Mouse (Mus musculus): ENCODE measurements around the gene Sbpl. TPM values are rescaled to one million over a fixed set of nuclear protein-coding genes. Genes with fewer than 3 reads are reported as not detected.

Gene Sbpl
- polyA plus RNA-seq (2015; fragmentation: Nextera tagmentation; extraction: Ambion mirVana): not detected in 2 replicates

- Histone ChIP-seq H3K4me2 (no peak within 1 kb of the TSS), H3K4me3 (replicated peaks) (no peak within 1 kb of the TSS), H3K4me1 (no peaks in the 10 kb centered on the region), H3K36me3 (no peaks in the 10 kb centered on the region), H3K9ac (no peak within 1 kb of the TSS), H3K27me3 (no peaks in the 10 kb centered on the region), H3K9me3 (replicated peaks) (no peaks in the 10 kb centered on the region), H3K27ac (no peak within 1 kb of the TSS)
- 85% methylated on average over 5 of the region's 5 CpGs for WGBS
- no peak for ATAC-seq (replicated peaks; ENCODE audit: low FRiP score)
Observed at GRCm38 (mm10) chr17:23955174-23955573, at the start of gene Sbpl. Gene Sbpl, minus strand, starts transcription at chr17:23955274.

DNA sequence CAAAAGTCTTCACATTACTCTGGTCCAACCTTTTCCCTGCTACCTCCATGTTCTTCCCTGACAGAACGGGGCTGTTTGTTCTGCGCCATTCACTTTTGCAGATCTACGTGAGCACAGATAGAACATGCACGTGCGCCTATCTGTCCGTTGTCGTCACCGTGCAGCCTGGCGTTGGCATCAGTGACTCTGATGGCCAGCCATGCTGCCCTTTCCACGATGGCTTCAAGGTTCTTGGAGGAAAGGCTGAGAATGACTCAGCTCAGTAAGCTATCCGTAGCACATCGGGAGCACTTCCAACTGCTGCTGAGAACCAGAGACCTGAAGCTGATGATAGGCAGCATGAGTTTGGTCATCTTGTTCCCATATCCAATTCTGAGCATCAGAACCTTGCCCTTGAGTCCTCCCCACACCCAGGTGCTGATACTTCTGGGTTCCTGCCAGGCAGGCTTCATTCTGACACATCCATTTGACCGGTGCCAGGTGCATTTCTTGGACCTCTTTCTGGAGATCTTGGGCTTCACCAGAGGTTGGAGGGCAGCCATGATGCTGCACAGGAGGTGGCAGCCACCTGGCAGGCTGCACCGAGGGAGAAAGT is 49.1 kb upstream of the Sbpl start:
- H3K4me1 ChIP-seq: no peaks in the 10 kb centered on the region
- no peak overlapping the region for H3K4me3 ChIP-seq (replicated peaks)
- no peak overlapping the region for H3K9ac ChIP-seq
- WGBS: 92% methylated on average over 14 of the region's 14 CpGs
- no peak overlapping the region for H3K4me2 ChIP-seq
- no peak for ATAC-seq (replicated peaks; ENCODE audit: low FRiP score)
- no peaks in the 10 kb centered on the region for H3K36me3 ChIP-seq
- no peaks in the 10 kb centered on the region for H3K9me3 ChIP-seq (replicated peaks)
- no peaks in the 10 kb centered on the region; the same call in 1 of the 2 replicates for H3K27me3 ChIP-seq
- no peak overlapping the region for H3K27ac ChIP-seq

DNA sequence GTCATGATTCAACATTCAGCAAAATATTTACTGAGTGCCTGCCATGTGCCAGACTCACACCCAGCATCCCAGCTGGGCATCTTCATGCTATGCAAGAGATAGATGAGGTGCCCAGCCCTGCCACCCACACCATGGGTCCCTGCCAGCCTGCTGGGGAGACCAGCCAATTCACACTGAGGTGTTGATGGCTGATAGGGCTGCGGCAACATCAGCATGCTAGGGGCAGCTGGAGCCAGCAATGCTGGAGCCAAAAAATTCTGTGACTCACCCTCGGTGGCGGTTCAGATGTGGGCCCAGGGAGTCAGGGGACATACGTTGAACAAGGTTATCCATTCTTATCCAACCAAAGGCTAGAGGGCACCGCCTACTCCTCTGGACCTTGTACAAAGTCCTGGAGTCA is 45.3 kb upstream of the Sbpl start:
- Histone ChIP-seq H3K4me3 (replicated peaks) (no peak overlapping the region), H3K9me3 (replicated peaks) (no peaks in the 10 kb centered on the region), H3K27me3 (no peaks in the 10 kb centered on the region), H3K27ac (no peak overlapping the region), H3K4me1 (no peaks in the 10 kb centered on the region), H3K4me2 (no peak overlapping the region), H3K36me3 (no peaks in the 10 kb centered on the region), H3K9ac (no peak overlapping the region)
- 42% methylated on average over 5 of the region's 5 CpGs for WGBS
- ATAC-seq (replicated peaks; ENCODE audit: low FRiP score): no peak

DNA sequence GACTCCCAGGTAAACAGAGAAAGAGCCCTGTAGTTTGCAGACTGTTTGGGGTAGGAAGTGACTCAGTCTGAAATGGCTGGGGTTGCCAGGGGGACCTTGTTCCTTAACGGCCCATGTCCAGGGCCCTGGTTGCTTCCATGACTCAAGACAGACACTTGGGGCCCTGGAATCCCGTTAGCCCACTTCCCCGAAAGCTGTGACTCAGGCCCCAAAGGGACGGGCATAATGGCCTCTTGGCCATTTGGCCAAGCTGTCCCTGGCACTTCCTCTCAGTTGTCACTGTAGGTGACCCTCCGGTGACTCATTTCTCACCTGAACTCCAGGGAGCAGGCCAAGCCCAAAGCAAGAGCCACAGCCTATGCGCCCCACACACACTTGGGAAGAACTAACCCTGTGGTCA is 43.3 kb upstream of the Sbpl start:
- no peak overlapping the region for H3K4me3 ChIP-seq (replicated peaks)
- H3K4me2 ChIP-seq: no peak overlapping the region
- H3K27me3 ChIP-seq: no peaks in the 10 kb centered on the region
- no peak overlapping the region for H3K9ac ChIP-seq
- 37% methylated on average over 6 of the region's 6 CpGs for WGBS
- no peak overlapping the region for H3K27ac ChIP-seq
- H3K9me3 ChIP-seq (replicated peaks): no peaks in the 10 kb centered on the region
- no peak for ATAC-seq (replicated peaks; ENCODE audit: low FRiP score)
- H3K4me1 ChIP-seq: peaks cover 5% of the 10 kb centered on the region; the same call in 1 of the 2 replicates
- no peaks in the 10 kb centered on the region for H3K36me3 ChIP-seq

DNA sequence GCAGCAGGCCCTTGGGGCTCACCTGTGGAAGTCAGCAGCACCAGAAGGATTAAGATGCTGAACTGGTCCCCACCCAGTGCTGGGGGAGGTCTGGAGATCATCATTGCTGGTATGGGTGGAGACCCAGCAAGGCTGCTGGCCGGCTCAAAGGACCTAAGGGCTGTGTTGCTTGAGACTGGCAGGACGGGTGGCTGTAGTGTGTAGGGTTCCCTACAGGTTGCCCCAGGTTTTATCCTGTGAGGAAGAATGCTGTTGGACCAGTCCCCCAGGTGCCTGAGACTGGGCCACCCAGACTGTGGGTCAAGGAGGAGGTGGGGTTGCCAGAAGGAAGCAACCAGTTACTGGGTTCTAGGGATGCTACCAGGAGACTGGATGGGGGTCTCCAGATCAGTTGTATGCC is 42.8 kb upstream of the Sbpl start, which contains the start of gene Prss22:
TSS of gene Prss22 (minus strand) at position 200 of the 400 bp plus-strand sequence.
- Histone ChIP-seq H3K27me3 (no peaks in the 10 kb centered on the region), H3K27ac (no peak within 1 kb of the TSS), H3K4me1 (peaks cover 10% of the 10 kb centered on the region), H3K9me3 (replicated peaks) (no peaks in the 10 kb centered on the region), H3K36me3 (no peaks in the 10 kb centered on the region), H3K4me3 (replicated peaks) (no peak within 1 kb of the TSS), H3K4me2 (no peak within 1 kb of the TSS), H3K9ac (no peak within 1 kb of the TSS)
- ATAC-seq (replicated peaks; ENCODE audit: low FRiP score): no peak
- WGBS: 42% methylated on average over 2 of the region's 2 CpGs

DNA sequence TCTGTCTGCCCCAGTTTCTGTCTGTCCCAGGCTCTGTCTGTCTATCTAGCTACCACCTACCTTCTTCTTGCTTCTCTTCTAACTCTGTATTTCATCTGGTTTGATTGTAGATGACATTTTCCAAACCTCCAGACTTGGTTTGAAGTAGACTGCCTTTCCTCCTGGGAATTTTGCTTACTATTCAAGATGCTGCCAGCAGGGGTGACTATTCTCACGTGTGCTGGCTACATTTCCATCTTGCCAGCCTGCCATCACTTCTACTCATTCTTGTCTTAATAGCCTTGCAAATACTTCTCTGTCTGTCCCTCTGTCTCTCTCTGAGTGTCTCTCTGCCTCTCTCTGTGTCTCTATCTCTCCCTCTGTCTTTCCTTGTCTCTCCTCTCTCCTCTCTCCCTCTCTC is 40.3 kb upstream of the Sbpl start:
- ATAC-seq (replicated peaks; ENCODE audit: low FRiP score): no peak
- WGBS: 35% methylated on average over 1 of the region's 1 CpGs

DNA sequence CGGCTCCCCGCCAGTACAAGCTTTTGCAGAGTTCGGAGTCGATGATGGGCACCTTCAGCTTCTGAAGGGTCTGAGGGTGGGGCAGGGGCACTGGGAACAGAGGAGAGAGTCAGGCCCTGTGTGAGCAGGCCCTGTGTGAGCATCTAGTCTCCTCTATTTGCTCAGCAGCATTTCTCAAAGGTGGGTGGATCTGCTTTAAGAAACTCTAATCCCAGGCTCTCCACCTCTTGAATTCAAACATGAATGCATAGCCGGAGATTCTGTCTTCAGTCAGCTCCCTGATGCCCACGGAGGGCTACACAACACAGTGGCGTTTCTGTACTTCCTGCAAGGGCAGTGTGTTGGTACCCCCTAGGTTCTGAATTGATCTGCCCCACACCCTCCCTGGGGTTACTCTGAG is 39.6 kb upstream of the Sbpl start:
- peaks cover 15% of the 10 kb centered on the region for H3K4me1 ChIP-seq
- no peak overlapping the region for H3K9ac ChIP-seq
- 83% methylated on average over 7 of the region's 7 CpGs for WGBS
- no peaks in the 10 kb centered on the region for H3K27me3 ChIP-seq
- no peaks in the 10 kb centered on the region for H3K36me3 ChIP-seq
- no peak overlapping the region for H3K4me3 ChIP-seq (replicated peaks)
- H3K9me3 ChIP-seq (replicated peaks): no peaks in the 10 kb centered on the region
- ATAC-seq (replicated peaks; ENCODE audit: low FRiP score): no peak
- H3K27ac ChIP-seq: no peak overlapping the region
- H3K4me2 ChIP-seq: no peak overlapping the region

More for the DNA sequence above, 40.3 kb upstream of the Sbpl start:
- no peak overlapping the region for H3K9ac ChIP-seq
- no peak overlapping the region for H3K27ac ChIP-seq
- no peak overlapping the region for H3K4me2 ChIP-seq
- H3K27me3 ChIP-seq: no peaks in the 10 kb centered on the region
- H3K4me1 ChIP-seq: peaks cover 15% of the 10 kb centered on the region
- H3K9me3 ChIP-seq (replicated peaks): no peaks in the 10 kb centered on the region
- no peak overlapping the region for H3K4me3 ChIP-seq (replicated peaks)
- no peaks in the 10 kb centered on the region for H3K36me3 ChIP-seq

DNA sequence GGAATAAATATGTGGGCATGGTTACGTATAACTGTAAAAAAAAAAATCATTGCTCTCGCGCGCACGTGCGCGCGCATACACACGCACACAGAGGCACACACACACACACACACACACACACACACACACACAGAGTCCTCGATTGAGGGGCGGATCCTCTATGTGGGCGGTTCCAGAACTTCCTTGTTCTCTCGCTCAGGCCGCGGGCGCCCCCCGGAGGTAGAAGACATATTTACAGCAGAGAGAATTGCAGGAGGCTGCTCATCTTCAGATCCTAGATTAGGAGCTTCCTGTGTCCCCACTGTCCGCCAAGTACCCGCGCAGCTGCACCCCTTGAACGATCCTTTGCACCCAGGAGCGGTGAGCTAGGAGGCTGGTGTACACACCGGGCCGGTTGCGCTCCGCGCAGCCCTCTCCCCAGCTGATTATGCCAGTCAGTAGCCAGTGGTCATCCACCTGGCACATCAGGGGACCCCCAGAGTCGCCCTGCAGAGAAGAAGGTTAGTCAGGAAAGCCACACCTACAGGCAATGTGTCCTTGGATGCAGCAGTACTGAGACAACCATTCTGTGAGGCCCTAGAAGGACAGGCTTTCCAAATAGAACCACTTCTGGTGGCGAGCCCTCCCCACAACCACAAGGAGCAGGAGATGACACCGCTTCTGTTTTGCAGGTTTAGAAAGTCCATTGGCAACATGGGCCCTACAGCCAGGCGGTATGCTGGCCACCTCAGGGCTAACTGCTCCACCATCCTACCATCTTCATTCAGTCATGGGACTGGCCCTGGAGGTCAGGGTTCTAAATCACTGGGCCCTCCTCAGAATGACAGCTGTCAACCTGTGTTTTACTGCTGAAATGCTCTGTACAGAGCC is 38.7 kb upstream of the Sbpl start:
- Histone ChIP-seq H3K4me3 (replicated peaks) (peak overlapping the region; percentile 24), H3K4me2 (peak overlapping the region; percentile 59), H3K36me3 (no peaks in the 10 kb centered on the region), H3K9ac (0 out of 2 replicates have a peak overlapping the region, but pooled peaks have one; percentile 31), H3K4me1 (peaks cover 15% of the 10 kb centered on the region), H3K27me3 (no peaks in the 10 kb centered on the region), H3K9me3 (replicated peaks) (no peaks in the 10 kb centered on the region), H3K27ac (peak overlapping the region; percentile 63; the same call in 1 of the 2 replicates)
- peak; percentile 68 for ATAC-seq (replicated peaks; ENCODE audit: low FRiP score)
- 10% methylated on average over 31 of the region's 31 CpGs for WGBS

- Histone ChIP-seq H3K4me3 (replicated peaks) (peak overlapping the region; percentile 24), H3K27me3 (0 out of 2 replicates have a peak, but pooled peaks cover 3% of the 10 kb centered on the region), H3K9ac (0 out of 2 replicates have a peak overlapping the region, but pooled peaks have one; percentile 1), H3K4me2 (peak overlapping the region; percentile 59), H3K27ac (peak overlapping the region; percentile 63), H3K36me3 (no peaks in the 10 kb centered on the region), H3K9me3 (replicated peaks) (no peaks in the 10 kb centered on the region), H3K4me1 (peaks cover 15% of the 10 kb centered on the region)
- ATAC-seq (replicated peaks; ENCODE audit: low FRiP score): peak; percentile 73
- 41% methylated on average over 9 of the region's 9 CpGs for WGBS
Observed at GRCm38 (mm10) chr17:23992789-23993553, 37.9 kb upstream of the Sbpl start.

GRCm38 (mm10) chr17:23989802-23990201 is 34.7 kb upstream of the Sbpl start:
- no peak for ATAC-seq (replicated peaks; ENCODE audit: low FRiP score)
- Histone ChIP-seq H3K36me3 (no peaks in the 10 kb centered on the region), H3K27me3 (0 out of 2 replicates have a peak, but pooled peaks cover 6% of the 10 kb centered on the region), H3K27ac (no peak overlapping the region), H3K9me3 (replicated peaks) (no peaks in the 10 kb centered on the region), H3K4me3 (replicated peaks) (no peak overlapping the region), H3K4me1 (peaks cover 15% of the 10 kb centered on the region), H3K9ac (no peak overlapping the region), H3K4me2 (no peak overlapping the region)
- 38% methylated on average over 2 of the region's 2 CpGs for WGBS

DNA sequence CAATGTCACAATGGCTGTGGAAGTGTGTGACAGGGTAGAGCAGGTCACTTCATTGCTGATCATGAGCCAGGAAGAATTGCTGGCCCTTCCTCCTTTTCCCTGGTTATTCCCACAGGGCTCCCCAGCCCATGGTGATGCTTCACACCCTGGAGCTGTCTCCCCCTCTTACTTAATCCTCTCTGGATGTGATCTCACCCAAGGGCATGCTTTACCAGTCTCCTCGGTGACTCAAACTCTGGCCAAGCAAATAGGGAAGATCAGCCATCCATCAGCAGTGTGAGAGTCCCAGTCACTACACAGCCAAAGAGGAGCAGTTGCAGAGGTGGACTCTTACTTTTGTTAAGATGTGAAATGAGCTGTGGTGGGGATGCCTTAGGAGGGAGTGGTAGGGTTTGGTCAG is 29.9 kb upstream of the Sbpl start:
- Histone ChIP-seq H3K36me3 (no peaks in the 10 kb centered on the region), H3K4me2 (no peak overlapping the region), H3K4me3 (replicated peaks) (no peak overlapping the region), H3K9ac (no peak overlapping the region), H3K4me1 (peaks cover 6% of the 10 kb centered on the region), H3K9me3 (replicated peaks) (no peaks in the 10 kb centered on the region), H3K27ac (no peak overlapping the region), H3K27me3 (0 out of 2 replicates have a peak, but pooled peaks cover 6% of the 10 kb centered on the region)
- ATAC-seq (replicated peaks; ENCODE audit: low FRiP score): no peak
- WGBS: 93% methylated on average over 1 of the region's 1 CpGs
